Mouse (Mus musculus): ENCODE measurements around the gene Micall1.
A peak's percentile ranks its signal among the peaks of the same experiment; 100 is the strongest.

Micall1 gene

DNA sequence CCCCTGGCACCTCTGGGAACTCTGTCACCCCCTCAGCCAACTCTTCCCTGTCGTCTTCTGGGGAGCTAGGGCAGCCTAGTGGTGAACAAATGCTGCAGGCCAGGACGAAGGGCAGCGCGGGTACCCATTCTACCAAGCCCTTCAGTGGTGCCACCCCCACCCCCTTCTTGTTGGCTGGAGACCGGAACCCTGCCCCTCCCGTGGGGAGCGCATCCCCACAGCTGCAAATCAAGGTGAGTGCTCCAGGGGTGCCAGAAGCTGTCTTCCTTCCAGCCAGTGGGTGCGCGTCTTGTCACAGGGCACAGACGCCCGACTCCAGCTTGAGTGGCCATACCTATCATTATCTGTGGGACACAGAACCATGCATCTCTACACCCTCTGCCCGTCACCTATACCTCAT, 18.4 kb downstream of the Micall1 start:
- no peak for ATAC-seq (ENCODE audit: insufficient number of reproducible peaks, low FRiP score, low TSS enrichment)

DNA sequence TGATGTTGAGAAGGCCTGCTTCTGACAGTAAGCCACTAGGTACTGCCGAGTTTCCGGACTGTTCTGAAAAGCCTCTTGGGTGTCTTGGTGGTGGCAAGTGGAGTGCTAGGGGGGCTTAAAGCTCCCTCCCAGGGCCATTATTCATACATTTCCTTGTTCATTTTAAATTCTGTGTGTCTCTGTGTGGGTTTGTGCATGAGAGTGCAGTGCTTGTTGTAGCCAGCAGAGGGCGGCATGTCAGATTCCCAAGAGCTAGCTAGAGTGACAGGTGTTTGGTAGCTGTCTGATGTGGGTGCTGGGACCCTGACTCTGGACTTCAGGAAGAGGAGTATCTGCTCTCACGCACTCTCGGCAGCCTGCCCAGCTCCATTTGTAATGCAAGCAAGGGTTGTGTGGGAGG, 19.5 kb downstream of the Micall1 start:
- no peak for ATAC-seq (ENCODE audit: insufficient number of reproducible peaks, low FRiP score, low TSS enrichment)

DNA sequence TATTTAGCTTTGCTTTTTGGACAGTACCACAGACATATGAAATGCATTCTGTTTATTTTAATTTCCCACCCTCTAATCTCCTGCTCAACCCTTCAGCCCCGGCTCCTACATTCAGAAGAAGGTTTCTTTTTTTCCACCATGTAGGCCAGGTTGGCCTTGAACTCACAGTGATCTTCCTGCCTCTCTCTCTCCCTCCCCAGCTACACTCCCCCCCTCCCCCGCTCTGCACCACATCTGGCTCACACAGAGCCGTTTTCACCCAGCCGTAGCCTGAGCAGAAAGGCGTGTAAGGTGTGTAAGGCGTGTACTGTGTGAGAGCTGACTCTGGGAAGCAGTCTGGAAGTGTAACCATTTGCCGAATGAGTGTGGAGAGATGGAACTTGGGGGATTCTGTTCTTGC, 20.6 kb downstream of the Micall1 start:
- ATAC-seq (ENCODE audit: insufficient number of reproducible peaks, low FRiP score, low TSS enrichment), result no peak

DNA sequence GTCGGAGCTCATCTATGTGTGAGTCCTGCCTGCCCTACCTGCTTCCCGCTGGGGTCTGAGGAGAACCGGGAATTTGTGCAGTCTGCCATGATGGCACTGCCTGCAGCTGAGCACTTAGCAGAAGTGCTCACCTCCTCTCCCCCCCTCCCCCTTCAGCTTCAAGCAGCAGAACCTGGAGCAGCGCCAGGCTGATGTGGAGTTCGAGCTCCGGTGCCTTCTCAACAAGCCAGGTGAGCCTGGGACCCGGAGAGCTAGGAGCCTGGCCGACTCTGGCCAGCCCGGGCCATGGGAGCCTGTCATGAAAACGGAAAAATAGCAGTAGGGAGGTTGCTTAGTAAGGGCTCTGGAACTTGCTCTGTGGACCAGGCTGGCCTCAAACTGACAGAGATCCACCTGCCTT, 22.1 kb downstream of the Micall1 start:
- ATAC-seq (ENCODE audit: insufficient number of reproducible peaks, low FRiP score, low TSS enrichment), result no peak

DNA sequence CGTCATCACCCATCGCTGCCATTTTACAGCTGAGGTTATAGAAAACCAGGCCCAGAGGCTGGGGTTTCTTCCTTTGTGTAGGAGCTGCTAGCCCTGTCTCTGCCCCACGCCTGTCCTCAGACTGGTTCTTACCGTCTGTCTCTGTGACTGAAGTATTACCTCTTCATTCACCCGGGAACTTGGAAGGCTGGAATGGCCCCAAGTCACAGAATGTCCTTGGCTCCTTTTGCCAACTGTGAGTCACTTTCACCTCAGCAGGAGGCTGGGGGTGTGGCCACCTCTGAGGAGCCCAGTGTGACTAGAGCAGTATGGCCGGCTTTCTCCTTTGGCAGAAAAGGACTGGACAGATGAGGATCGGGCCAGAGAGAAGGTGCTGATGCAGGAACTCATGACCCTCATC, 22.7 kb downstream of the Micall1 start:
- peak; percentile 57; the same call in 1 of the 2 replicates for ATAC-seq (ENCODE audit: insufficient number of reproducible peaks, low FRiP score, low TSS enrichment)

DNA sequence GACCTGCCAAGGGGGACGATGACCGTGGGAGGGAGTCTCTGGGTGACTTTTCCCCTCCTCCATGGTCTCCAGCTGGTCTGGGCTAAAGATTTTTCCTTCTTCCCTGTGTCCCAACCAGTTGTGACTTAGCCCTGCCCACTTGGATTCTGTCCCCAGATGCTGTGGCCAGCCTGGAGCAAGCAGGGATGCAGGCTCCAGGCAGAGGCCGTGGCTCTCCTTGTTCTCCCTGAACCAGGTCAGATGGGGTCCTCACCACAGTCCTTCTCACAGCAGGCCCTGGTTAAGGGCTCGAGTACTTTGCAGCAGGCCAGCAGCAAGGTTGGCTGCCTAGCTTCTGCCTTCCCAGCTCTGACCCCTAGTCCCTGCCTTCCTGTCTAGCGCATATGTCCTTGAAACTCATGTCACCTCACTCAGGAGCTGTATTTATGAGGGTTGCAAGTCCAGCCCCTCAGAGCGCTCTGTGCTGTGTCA, 24.5 kb downstream of the Micall1 start:
- no peak for ATAC-seq (ENCODE audit: insufficient number of reproducible peaks, low FRiP score, low TSS enrichment)

DNA sequence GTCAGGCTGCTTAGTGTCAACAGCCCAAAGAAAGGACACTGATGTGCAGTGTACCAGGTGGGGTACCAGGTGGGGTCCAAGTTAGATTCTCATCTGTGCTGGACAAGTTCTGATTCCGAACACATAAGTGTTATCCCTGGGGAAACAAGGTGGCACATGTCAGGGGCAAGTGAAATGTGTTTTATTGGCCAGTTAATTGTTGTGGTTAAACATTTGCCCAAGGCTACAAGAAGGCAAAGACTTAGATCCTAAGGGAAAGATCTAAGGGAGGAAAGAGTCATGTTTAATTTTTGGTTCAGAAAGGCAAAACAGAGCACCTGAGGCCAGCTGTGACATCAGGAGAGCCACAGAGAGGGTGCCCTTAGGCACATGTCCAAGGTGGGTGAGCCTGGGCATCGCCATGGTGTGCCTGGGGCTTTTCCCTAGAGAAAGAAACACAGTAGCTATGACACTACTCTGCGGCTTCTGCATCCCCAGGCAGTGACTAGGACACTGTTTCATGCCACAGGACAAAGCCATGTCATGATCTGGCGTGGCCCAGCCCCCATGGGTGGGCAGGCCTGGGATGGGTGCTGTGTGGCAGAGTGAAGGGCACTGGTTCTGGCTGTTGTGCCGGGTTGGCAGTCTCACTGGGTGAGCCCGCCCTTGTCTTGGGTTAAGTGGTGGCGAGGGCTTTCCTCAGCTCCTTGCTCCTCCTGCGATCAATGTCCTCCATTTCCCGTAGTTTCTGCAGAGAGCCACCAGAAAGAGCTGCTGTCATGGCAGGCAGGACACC, 26.0 kb downstream of the Micall1 start:
- no peak for ATAC-seq (ENCODE audit: insufficient number of reproducible peaks, low FRiP score, low TSS enrichment)

DNA sequence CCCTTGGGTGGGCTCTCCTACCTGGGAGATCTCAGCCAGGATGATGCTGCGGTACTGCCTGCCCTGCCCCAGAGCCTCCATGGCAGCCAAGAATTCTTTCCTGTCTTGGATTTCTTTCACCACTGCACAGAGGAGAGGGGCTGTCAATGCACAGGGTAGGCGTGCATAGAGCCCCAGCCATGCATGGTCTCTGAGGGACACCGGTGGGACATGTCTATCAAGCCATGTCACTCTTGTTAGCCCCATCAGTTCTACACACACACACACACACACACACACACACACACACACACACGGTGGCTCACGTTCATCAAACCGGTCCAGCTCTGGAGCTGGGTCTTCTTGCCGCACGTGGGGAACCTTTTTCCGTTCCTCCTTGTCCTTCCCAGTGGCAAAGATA, 26.6 kb downstream of the Micall1 start:
- ATAC-seq (ENCODE audit: insufficient number of reproducible peaks, low FRiP score, low TSS enrichment), result no peak

DNA sequence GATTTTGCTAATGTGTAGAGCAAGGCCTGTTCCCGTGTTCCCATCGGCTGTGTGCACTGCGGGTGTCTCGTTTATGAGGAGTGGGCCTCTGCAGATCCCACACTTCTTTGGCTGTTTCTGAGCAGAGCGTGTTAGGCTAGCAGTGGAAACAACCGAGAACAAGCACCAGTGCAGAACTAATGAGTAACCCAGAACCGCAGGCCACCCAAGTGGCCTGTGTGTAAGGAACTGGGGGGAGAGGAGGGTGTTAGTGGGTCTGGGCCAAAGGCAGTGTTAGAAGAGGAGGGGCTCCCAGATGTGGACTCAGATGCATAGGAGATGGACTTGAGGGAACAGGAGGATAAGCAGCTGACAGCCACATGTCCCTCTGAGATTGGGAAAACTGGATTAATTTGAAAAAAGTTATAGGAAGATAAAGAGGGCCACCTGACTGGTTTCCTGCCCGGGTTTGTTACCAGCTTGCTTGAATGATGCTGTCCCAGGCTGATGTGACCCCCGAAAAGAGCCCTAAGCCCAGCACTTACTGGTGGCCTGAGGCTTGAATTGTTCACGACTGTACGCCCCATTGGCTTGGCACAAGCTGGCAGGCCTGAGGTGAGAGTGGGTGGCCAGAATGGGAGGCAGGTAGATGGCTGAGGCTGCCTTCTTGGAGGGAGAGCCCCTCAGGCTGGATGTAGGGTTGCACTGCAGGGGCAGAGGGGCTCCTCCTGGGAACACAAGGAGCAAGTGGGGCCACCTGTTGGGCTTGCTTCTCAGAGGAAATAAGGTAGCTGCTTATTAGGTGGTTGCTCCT, 27.3 kb downstream of the Micall1 start:
- ATAC-seq (ENCODE audit: insufficient number of reproducible peaks, low FRiP score, low TSS enrichment), result no peak

DNA sequence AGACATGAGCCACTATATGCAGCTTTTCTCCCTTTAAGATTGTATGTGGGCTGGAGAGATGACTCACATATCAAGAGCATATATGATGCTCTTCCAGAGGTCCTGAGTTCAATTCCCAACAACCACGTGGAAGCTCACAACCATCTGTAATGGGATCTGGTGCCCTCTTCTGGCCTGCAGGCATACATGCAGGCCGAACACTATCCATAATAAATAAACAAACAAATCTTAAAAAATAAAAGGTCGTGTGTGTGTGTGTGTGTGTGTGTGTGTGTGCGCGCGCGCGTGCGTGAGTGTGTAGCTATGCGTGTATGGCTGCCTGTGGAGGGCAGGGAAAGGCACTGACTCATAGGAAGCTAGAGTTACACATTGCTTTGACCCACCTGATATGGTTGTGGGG, 30.9 kb downstream of the Micall1 start:
- no peak for ATAC-seq (ENCODE audit: insufficient number of reproducible peaks, low FRiP score, low TSS enrichment)

DNA sequence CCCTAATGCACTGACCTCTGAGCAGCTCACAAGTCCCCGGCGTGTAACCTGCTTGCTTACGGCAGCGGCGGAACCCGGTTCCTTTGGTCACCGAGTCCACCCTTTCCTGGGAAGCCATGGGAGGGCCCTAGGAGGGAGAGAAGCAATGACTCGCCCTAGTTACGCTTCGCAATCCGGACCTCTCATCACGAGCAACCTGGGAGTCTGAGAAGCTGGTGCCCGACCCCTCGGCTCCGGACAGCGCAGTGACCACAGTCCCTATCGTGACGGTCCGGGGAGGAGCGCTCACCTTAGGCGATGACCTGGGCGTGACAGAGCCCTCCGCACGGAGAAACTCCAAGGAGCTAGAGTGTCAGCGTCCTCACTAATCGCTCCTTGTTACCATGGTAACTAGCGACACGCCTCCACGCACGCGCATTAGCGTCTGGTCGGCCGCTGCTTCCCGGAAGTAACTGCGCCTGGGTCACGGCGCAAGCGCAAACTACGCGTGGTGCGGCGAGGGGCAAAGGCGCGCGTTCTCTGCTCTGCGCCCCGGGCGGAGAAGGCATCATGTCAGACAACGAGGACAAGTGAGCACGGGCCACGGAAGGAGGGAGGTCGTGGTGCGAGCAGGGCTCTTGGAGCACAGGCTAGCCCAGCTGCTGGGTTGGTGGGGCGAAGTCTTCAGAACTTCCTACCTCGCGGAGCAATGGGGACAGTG, 32.3 kb downstream of the Micall1 start, which contains the start of the genes Polr2f and 1700088E04Rik:
TSS of gene Polr2f (plus strand) at position 144 of the 700 bp plus-strand sequence.
TSS of gene 1700088E04Rik (minus strand) at position 388 of the 700 bp plus-strand sequence.
- ATAC-seq (ENCODE audit: insufficient number of reproducible peaks, low FRiP score, low TSS enrichment), result peak; percentile 89

DNA sequence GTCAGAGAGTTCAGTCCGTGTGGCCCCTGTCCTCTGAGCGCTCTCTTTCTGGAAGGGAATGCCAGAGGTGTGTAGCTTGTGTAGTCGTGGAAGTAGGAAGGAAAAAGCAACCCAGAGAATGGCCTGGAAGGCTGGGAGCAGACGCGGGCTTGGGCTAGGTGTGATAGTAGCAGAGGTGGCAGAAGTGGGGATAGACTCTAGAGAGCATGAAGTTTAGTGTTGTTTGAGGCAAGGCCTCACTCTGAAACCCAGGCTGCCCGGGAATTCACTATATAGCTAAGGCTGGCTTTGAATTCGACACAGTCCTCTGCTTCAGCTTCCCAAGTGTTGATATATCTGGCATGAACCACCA, 32.8 kb downstream of the Micall1 start:
- no peak for ATAC-seq (ENCODE audit: insufficient number of reproducible peaks, low FRiP score, low TSS enrichment)

DNA sequence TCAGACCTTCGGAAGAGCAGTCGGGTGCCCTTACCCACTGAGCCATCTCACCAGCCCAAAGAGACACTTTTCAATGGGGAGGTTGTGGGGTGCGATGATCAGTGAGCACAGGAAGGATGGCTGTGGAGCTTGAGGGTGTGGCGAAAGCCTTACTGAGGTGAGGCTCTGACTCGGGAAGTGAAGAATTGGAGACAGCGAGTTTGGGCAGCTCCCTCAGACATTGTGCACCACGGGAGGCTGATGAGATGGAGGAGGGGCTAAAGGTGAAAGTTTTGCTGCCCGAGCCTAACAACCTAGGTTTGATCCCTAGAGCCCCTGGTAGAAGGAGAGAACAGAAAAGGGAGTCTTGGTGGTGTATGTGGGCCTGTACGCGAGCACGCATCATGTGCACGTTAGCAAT, 34.6 kb downstream of the Micall1 start:
- no peak for ATAC-seq (ENCODE audit: insufficient number of reproducible peaks, low FRiP score, low TSS enrichment)

DNA sequence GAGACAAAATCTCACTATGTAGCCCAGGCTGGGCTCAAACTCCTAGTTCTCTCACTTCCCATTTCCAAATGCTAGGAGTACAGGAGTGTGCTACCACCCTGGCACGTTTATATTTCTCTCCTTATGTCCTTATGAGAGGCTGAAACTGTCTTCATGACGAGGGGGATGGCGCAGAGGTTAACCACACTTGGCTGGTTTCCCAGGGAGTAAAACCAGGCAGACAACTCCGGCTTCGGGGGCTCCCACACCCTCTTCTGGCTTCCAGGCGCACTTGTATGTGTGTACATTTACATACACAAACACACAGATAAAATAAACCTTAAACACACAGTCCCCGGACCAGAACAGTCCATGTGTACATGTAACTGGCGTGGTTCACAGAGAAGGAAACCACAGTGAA, 35.3 kb downstream of the Micall1 start:
- ATAC-seq (ENCODE audit: insufficient number of reproducible peaks, low FRiP score, low TSS enrichment), result no peak

DNA sequence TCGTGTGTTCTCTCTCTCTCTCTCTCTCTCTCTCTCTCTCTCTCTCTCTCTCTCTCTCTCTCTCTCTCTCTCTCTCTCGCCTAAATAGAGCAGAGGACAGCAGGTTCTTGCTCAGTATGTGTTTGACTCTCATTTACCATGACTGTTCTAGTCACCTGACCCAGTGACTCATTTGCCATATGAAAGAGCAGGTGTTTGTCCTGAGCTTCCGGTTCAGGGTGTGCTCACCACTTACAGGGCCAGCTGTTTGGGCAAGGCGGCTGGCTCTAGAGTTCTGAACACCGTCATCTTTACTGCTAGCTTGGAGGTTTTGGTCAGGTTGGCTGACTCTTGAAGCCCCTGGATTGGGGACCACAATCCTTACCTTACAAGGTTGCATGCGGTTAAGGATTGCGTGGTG, 36.8 kb downstream of the Micall1 start:
- ATAC-seq (ENCODE audit: insufficient number of reproducible peaks, low FRiP score, low TSS enrichment), result no peak

DNA sequence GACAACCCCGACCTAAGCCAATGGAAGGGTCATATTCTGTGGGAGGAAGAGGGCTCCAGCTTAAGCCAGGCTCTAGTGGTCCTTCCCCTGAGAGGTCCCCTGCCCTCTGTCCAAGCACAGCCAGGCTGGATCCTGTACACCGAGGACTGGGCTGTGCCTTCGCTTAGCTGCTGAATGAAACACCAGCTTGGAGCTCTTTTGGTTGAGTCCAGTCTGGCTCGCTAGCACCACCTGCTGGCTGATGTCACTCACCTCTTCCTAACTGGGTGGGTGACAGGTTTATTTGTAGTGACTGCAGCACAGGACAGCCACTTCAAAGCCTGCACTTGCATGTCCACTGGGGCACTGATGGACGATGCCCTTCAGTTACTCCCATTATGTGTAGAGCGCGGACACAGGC, 39.8 kb downstream of the Micall1 start:
- ATAC-seq (ENCODE audit: insufficient number of reproducible peaks, low FRiP score, low TSS enrichment), result peak; percentile 72

DNA sequence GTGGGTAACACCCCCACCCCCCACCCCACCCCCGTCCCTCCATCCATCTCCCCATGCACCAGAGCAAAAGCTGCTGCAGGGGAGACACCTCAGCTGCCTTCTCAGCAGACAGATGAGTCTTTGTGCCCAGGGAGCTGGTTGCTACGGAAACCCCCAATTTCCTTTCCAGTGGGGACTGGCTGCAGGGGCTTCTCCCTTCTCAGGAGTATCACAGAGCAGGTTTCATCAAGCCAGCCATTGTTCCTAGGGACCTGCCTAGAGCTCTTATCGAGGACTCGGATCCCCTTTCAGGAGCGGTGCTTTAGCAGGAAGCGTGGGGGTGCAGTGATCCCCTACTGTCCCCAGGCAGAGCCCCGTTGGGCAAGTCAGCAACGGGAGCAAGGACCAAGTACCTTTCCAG, 43.2 kb downstream of the Micall1 start:
- ATAC-seq (ENCODE audit: insufficient number of reproducible peaks, low FRiP score, low TSS enrichment), result no peak

DNA sequence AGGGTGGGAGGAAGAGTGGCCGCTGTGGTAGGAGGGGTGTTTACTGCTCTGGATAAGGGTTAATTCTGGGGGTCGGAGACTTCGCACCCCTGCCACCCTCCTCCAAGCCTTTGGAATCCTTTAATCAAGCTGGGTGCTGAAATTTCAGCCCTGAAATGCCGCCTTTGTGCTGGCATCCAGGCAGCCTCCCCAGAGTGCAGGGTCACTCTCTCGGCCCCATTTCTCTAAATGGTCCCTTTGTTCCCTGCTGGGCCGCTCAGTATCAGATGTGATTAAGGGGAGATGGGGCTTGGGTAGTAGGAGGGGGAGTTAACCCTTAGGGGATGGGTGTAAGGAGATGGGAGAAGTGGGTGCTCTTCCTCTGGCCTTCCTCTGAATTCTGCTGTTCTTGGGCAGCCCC, 44.0 kb downstream of the Micall1 start:
- ATAC-seq (ENCODE audit: insufficient number of reproducible peaks, low FRiP score, low TSS enrichment), result no peak

DNA sequence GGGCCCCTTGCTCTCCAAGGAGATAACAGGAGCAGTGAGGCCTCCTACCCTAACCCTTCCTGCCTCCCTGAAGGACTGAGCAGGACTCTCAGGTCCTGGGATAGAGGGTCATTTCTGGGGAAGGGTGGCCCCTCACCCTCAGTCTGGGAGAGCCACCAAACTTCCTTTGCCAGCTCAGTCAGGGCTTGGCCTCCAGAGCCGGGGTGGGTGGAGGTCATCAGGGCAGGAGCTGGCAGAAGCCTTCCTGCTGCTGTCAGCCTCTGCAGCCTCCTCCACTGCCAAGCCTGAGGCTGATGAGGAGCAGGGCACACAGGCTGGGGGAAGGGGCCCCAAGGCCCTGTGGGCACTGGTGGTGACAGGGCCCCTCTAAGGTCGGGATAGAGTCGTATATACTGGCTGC, 46.9 kb downstream of the Micall1 start:
- no peak for ATAC-seq (ENCODE audit: insufficient number of reproducible peaks, low FRiP score, low TSS enrichment)

DNA sequence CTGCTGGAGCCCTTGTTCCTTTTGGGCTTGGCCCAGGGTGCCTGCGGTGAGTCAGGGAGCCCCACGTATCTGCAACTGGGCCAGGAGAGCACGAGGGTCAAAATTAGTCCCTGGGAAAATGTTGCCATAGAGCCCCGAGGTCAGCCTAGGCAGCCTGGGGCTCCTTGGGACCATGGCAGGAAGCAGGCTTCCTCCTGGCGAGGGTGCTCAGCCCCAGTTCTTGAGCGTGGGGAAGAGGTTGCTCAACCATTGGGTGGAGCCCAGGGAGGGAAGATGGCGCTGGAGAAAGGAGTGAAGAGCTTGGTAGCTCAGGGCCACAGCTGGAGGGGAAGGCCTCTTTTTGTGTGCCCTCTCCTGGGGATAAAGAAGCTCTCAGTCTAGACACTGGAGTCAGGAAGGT, 53.6 kb downstream of the Micall1 start:
- ATAC-seq (ENCODE audit: insufficient number of reproducible peaks, low FRiP score, low TSS enrichment), result no peak

DNA sequence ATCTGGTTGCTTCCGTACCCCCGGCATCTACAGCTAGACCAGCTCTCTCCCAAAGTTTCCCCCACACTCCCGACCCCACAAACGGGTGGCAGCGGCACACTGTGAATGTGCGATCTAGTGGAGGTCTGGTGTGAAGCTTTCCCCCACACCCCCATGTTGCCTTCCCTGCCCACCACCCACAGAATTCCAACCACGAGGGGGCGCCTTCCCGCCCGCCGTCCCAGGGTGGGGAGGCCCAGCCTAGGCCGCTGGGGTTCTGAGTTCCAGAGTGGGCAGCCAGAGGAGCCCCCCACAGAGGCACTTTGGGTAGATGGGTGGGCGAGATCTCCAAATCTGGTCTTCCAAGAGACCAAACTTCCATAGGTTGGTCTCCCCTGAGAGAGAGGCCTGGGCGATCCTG, 54.1 kb downstream of the Micall1 start:
- ATAC-seq (ENCODE audit: insufficient number of reproducible peaks, low FRiP score, low TSS enrichment), result no peak
